Mouse (Mus musculus) stomach, embryonic 16.5 days (tissue): ENCODE measurements around the gene Exoc4. TPM values are rescaled to one million over a fixed set of nuclear protein-coding genes. Genes with fewer than 3 reads are reported as not detected.

Experiments used
- ATAC-seq: fragments of 200-750 bp; cut with Nextera tagmentation; 2 replicates; pipeline ENCODE4 v1.8.0; 2017; ENCODE audit warnings: moderate number of reproducible peaks, moderate TSS enrichment; ENCODE audit not compliant: insufficient read depth, low FRiP score
- H3K27ac ChIP-seq: fragments of 300-500 bp; sonication (generic); 2 replicates; pipeline ENCODE4 v1.5.1; 2014; ENCODE audit warnings: low read length
- H3K27me3 ChIP-seq: fragments of 300-500 bp; sonication (generic); 2 replicates; pipeline ENCODE4 v1.6.1; 2014; ENCODE audit warnings: low read length, control low read depth, mixed read lengths; ENCODE audit not compliant: control insufficient read depth, insufficient read depth
- H3K36me3 ChIP-seq: fragments of 300-500 bp; sonication (generic); 2 replicates; pipeline ENCODE4 v1.6.1; 2014; ENCODE audit warnings: low read length; ENCODE audit not compliant: control insufficient read depth, insufficient read depth
- H3K4me1 ChIP-seq: fragments of 300-500 bp; sonication (generic); 2 replicates; pipeline ENCODE4 v1.6.1; 2014; ENCODE audit warnings: low read length, control low read depth, mixed read lengths; ENCODE audit not compliant: control insufficient read depth, insufficient read depth
- H3K4me2 ChIP-seq: fragments of 300-500 bp; sonication (generic); 2 replicates; pipeline ENCODE4 v1.6.1; 2014; ENCODE audit warnings: low read depth, low read length, mixed read lengths
- H3K4me3 ChIP-seq: fragments of 300-500 bp; sonication (generic); replicated peaks from 2 replicates; pipeline ENCODE4 v1.5.1; 2014; ENCODE audit warnings: mild to moderate bottlenecking, low read length
- H3K9ac ChIP-seq: fragments of 300-500 bp; sonication (generic); 2 replicates; pipeline ENCODE4 v1.6.1; 2014; ENCODE audit warnings: low read length
- H3K9me3 ChIP-seq: fragments of 300-500 bp; sonication (generic); replicated peaks from 2 replicates; pipeline ENCODE4 v1.6.1; 2016; ENCODE audit warnings: low read length, control low read depth; ENCODE audit not compliant: control insufficient read depth
- WGBS: fragments of 180-500 bp; shearing (Covaris S2); extraction: QIAGEN DNeasy Blood & Tissue Kit; methylation state at CpG from one replicate; pipeline ENCODE4 v1.1.7; 2014; 5-methylcytosine and 5-hydroxymethylcytosine counted together
- polyA plus RNA-seq: library from polyadenylated mRNA; unstranded; fragments of >200 nt; fragmentation: Nextera tagmentation; extraction: Ambion mirVana; gene quantifications from 2 replicates; pipeline ENCODE4 v1.2.1, GENCODE M21; 2015

Gene Exoc4
- polyA plus RNA-seq, 1 experiment from 2014 or later, result 37.8 TPM

GRCm38 (mm10) chr6:33515391-33515790, 266.5 kb downstream of the Exoc4 start:
- Histone ChIP-seq H3K4me1 (peaks cover 3% of the 10 kb centered on the region; the same call in 1 of the 2 replicates), H3K4me3 (no peak overlapping the region), H3K9me3 (no peaks in the 10 kb centered on the region), H3K27me3 (no peaks in the 10 kb centered on the region), H3K36me3 (no peaks in the 10 kb centered on the region), H3K4me2 (no peak overlapping the region), H3K9ac (no peak overlapping the region), H3K27ac (peak overlapping the region; percentile 29; the same call in 1 of the 2 replicates)
- WGBS, result 24% methylated on average over 4 of the region's 4 CpGs
- ATAC-seq, result no peak

DNA sequence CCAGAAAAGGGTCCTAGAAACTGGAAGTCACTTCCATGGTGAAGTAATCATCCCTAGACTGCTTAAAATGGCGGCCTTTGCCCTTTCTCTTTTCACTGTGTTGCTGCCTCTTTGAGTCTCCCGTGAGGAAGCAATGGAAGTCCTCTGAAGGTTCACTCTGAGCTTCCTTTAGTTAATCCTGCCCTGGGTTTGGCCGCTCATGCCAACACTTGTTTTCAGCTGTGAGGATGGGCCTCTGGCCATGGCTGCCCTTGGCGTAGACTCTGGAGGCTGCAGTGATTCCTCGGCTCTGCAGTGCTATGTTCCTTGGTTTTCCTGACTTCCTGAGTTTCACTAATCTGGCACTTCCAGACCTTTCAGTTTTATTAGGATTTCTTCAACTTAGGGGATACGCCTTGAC, 267.9 kb downstream of the Exoc4 start:
- no peak overlapping the region for H3K4me3 ChIP-seq
- no peak for ATAC-seq
- H3K9me3 ChIP-seq, result no peaks in the 10 kb centered on the region
- peaks cover 3% of the 10 kb centered on the region; the same call in 1 of the 2 replicates for H3K4me1 ChIP-seq
- no peaks in the 10 kb centered on the region for H3K27me3 ChIP-seq
- H3K9ac ChIP-seq, result no peak overlapping the region
- H3K27ac ChIP-seq, result no peak overlapping the region
- 87% methylated on average over 6 of the region's 6 CpGs for WGBS
- no peaks in the 10 kb centered on the region for H3K36me3 ChIP-seq
- H3K4me2 ChIP-seq, result no peak overlapping the region

DNA sequence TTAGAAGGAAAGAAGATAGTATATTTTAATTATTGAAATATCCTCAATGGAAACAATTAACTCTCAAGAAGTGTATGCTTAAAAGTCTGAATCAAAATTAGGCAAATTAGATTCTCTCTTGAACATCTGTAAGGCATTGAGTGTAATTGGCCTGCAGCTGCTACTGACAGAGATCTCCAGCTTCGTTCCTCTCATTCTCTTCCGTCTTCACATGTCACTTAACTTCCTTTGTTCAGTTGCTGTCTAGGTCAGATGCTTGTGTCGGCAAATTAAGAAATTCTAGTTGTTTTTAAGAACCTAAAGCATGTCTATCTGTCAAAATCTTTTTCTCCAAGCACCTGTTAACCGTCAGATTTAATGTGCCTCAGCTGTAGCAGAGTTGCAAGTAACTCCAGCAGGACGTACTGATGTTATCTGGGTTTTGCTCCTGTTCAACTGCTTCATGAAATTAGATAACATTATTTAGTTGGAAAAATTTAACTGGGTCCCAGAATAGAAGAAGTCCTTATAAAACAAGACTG, 269.1 kb downstream of the Exoc4 start:
- Histone ChIP-seq H3K36me3 (no peaks in the 10 kb centered on the region), H3K4me3 (no peak overlapping the region), H3K27ac (no peak overlapping the region), H3K4me1 (peaks cover 3% of the 10 kb centered on the region; the same call in 1 of the 2 replicates), H3K9ac (no peak overlapping the region), H3K27me3 (no peaks in the 10 kb centered on the region), H3K9me3 (no peaks in the 10 kb centered on the region), H3K4me2 (no peak overlapping the region)
- ATAC-seq, result no peak
- 39% methylated on average over 5 of the region's 5 CpGs for WGBS

DNA sequence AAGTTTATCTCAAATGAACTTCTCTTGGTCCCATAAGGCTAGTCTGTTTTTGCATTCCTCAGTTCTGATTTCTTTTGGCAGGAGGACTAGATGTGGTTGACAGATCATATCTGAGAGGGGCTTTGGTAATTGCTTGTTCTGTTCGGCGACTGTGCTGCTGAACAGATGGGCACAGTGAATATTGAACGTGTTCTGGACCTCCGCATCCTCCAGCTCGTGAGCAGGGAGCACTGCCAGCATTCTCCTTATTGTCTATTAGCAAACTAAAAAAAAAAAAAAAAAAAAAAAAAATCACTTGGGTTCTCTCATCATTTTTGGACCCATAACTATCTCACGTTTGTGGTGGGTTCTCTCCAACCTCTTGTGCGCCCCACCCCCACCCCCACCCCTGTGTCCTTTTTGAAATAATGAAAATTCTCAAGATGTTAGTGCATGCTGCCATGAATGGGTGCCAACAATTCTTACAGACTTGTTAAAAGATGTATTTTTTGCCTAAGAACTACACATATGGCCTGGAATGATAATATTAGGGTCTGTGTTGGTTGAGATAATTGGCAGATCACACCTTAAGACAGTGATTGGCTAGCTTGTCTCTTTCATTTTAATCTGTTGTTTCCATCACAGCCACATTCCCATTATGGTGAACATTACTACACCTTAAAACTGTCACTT, 276.9 kb downstream of the Exoc4 start:
- Histone ChIP-seq H3K9me3 (no peaks in the 10 kb centered on the region), H3K4me3 (no peak overlapping the region), H3K27ac (no peak overlapping the region), H3K36me3 (no peaks in the 10 kb centered on the region), H3K4me1 (no peaks in the 10 kb centered on the region), H3K9ac (no peak overlapping the region), H3K27me3 (no peaks in the 10 kb centered on the region), H3K4me2 (no peak overlapping the region)
- WGBS, result 84% methylated on average over 7 of the region's 7 CpGs
- no peak for ATAC-seq

DNA sequence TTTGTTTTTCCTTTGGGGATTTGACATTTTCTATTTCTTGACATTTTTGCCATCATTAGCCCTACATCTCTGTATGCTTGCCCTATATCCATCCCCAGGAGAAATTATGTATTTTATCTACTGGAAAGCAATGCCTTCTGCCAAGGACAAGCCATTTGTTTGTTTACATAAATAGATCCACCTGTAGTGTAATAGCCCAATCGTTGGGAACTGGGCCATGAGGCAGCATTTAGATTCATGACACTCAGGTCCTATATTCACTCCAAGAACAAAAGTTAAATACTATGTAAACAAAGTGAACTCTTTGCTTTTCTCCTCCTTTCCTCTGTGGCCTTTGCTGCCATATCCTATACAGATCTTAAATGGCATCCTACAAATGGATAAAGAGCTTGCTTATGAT, 291.5 kb downstream of the Exoc4 start:
- no peaks in the 10 kb centered on the region for H3K27me3 ChIP-seq
- no peaks in the 10 kb centered on the region for H3K36me3 ChIP-seq
- ATAC-seq, result no peak
- H3K9ac ChIP-seq, result no peak overlapping the region
- no peak overlapping the region for H3K4me3 ChIP-seq
- WGBS, result 46% methylated on average over 1 of the region's 1 CpGs
- no peaks in the 10 kb centered on the region for H3K4me1 ChIP-seq
- no peak overlapping the region for H3K27ac ChIP-seq
- H3K4me2 ChIP-seq, result no peak overlapping the region
- H3K9me3 ChIP-seq, result no peaks in the 10 kb centered on the region

DNA sequence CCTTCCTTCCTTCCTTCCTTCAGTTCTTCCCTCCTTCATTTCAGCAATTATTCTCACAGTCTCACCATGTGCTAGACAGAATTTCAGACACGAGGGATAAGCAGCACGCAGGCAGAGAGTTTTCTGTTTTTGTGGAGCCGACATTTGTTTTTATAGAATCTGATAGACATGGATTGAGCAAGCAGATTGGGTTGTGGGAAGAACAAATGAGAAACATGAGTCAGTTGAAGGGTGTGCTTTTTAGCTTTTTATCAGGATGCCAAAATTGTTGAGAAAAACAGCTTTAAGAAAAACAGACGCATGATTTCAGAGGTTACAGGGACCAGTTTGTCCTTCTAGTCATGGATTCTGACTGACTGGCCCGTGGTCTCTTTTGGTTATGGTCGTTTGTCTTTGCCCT, 293.8 kb downstream of the Exoc4 start:
- H3K9ac ChIP-seq, result no peak overlapping the region
- no peaks in the 10 kb centered on the region for H3K36me3 ChIP-seq
- no peak for ATAC-seq
- 74% methylated on average over 6 of the region's 6 CpGs for WGBS
- H3K27me3 ChIP-seq, result no peaks in the 10 kb centered on the region
- H3K4me1 ChIP-seq, result no peaks in the 10 kb centered on the region
- no peak overlapping the region for H3K4me2 ChIP-seq
- H3K9me3 ChIP-seq, result no peaks in the 10 kb centered on the region
- H3K4me3 ChIP-seq, result no peak overlapping the region
- H3K27ac ChIP-seq, result no peak overlapping the region

- Histone ChIP-seq H3K4me2 (no peak overlapping the region), H3K9ac (no peak overlapping the region), H3K27ac (no peak overlapping the region), H3K27me3 (no peaks in the 10 kb centered on the region), H3K4me3 (no peak overlapping the region), H3K9me3 (no peaks in the 10 kb centered on the region), H3K36me3 (no peaks in the 10 kb centered on the region), H3K4me1 (no peaks in the 10 kb centered on the region)
- 76% methylated on average over 4 of the region's 4 CpGs for WGBS
- no peak for ATAC-seq
Observed at GRCm38 (mm10) chr6:33551934-33552333, 303.0 kb downstream of the Exoc4 start.

DNA sequence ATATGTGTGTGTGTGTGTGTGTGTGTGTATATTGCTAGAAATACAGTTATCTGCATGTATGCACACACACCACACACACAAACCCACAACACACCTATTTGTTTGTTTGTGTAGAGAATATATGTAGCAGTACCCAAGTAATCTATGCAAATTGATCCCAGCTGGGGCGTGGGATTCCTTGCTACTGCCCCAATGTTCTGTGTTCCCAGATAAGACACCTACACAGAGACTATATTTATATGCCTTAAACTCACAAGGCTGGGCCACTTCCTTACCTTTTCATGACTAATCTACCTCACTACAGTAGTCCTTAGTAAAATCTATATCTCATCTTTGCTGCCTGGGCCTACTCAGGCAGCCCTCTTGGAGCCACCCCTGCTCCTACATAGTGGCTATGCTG, 312.0 kb downstream of the Exoc4 start:
- Histone ChIP-seq H3K9me3 (no peaks in the 10 kb centered on the region), H3K27ac (no peak overlapping the region), H3K9ac (no peak overlapping the region), H3K4me1 (no peaks in the 10 kb centered on the region), H3K4me2 (no peak overlapping the region), H3K36me3 (no peaks in the 10 kb centered on the region), H3K27me3 (no peaks in the 10 kb centered on the region), H3K4me3 (no peak overlapping the region)
- ATAC-seq, result no peak
- 67% methylated on average over 1 of the region's 1 CpGs for WGBS

DNA sequence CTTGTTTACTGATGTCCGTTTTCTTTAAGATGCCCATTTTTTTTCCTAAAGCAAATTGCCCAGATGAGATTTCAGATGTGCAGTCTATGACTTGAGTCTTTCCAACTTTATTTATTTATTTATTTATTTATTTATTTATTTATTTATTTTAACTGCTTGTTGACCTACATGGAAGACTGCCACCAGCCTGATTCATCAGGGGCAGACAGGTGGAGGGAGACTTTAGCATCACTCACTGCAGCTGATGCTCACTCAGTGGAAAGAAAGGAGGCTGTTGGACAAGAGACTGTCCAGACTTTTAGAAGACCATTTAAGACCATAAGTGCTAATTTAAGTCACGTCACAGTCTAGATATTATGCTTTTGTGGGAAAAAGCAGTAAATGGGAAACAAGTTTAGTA, 313.0 kb downstream of the Exoc4 start:
- Histone ChIP-seq H3K27ac (no peak overlapping the region), H3K9ac (no peak overlapping the region), H3K4me1 (no peaks in the 10 kb centered on the region), H3K36me3 (no peaks in the 10 kb centered on the region), H3K4me2 (no peak overlapping the region), H3K4me3 (no peak overlapping the region), H3K27me3 (no peaks in the 10 kb centered on the region), H3K9me3 (no peaks in the 10 kb centered on the region)
- no peak for ATAC-seq
- 82% methylated on average over 2 of the region's 2 CpGs for WGBS
